Mouse (Mus musculus): ENCODE data around the gene Gmcl1. TPM values are rescaled to one million over a fixed set of nuclear protein-coding genes. Genes with fewer than 3 reads are reported as not detected.

The Gmcl1 gene
- total RNA-seq, 2 experiments from 2014 or later = 4.7 to 5.7 TPM

GRCm38 (mm10) chr6:86668580-86669239 is 64.5 kb downstream of the Gmcl1 start, which contains the start of gene Mxd1:
Gene Mxd1 (minus strand): TSS chr6:86669161.
- no peak for DNase-seq (ENCODE audit: low spot score)
- intact Hi-C loops (cut with DNase I) = no loop called here

- intact Hi-C loops (cut with DNase I) = no loop called here
- DNase-seq (ENCODE audit: low spot score) = no peak
Measured at GRCm38 (mm10) chr6:86667061-86667460, 66.1 kb downstream of the Gmcl1 start.

GRCm38 (mm10) chr6:86665560-86666307 is 67.4 kb downstream of the Gmcl1 start:
- intact Hi-C loops (cut with DNase I) = no loop called here
- no peak for DNase-seq (ENCODE audit: low spot score)

GRCm38 (mm10) chr6:86665076-86665475 is 68.1 kb downstream of the Gmcl1 start:
- intact Hi-C loops (cut with DNase I) = no loop called here
- DNase-seq (ENCODE audit: low spot score) = no peak

GRCm38 (mm10) chr6:86660161-86660877 is 72.9 kb downstream of the Gmcl1 start:
- intact Hi-C loops (cut with DNase I) = no loop called here
- DNase-seq (ENCODE audit: low spot score) = no peak

GRCm38 (mm10) chr6:86658501-86658900 is 74.7 kb downstream of the Gmcl1 start:
- intact Hi-C loops (cut with DNase I) = no loop called here
- no peak for DNase-seq (ENCODE audit: low spot score)

- DNase-seq (ENCODE audit: low spot score) = no peak
- intact Hi-C loops (cut with DNase I) = no loop called here
Measured at GRCm38 (mm10) chr6:86654270-86654916, 78.8 kb downstream of the Gmcl1 start.

- intact Hi-C loops (cut with DNase I) = no loop called here
- no peak for DNase-seq (ENCODE audit: low spot score)
Measured at GRCm38 (mm10) chr6:86653026-86653425, 80.2 kb downstream of the Gmcl1 start.

GRCm38 (mm10) chr6:86646143-86646542 is 87.0 kb downstream of the Gmcl1 start:
- intact Hi-C loops (cut with DNase I) = no loop called here

GRCm38 (mm10) chr6:86645551-86645950 is 87.6 kb downstream of the Gmcl1 start:
- DNase-seq (ENCODE audit: low spot score) = no peak
- intact Hi-C loops (cut with DNase I) = no loop called here

More at GRCm38 (mm10) chr6:86646143-86646542, 87.0 kb downstream of the Gmcl1 start:
- no peak for DNase-seq (ENCODE audit: low spot score)

GRCm38 (mm10) chr6:86644775-86645400 is 88.3 kb downstream of the Gmcl1 start:
- no peak for DNase-seq (ENCODE audit: low spot score)
- intact Hi-C loops (cut with DNase I) = no loop called here

Other genes starting within 250 kb of the Gmcl1 start
- gene Pcbp1, start 207.1 kb downstream of the Gmcl1 start, total RNA-seq (2021) = 100 to 1,000 TPM; 153 to 166 TPM
- gene Asprv1, start 105.2 kb downstream of the Gmcl1 start, total RNA-seq (2021) = under 1 TPM in 1 of 2 experiments, not detected in 1; 0.16 TPM
- gene Mxd1, start 64.2 kb downstream of the Gmcl1 start, total RNA-seq (2021) = 1 to 10 TPM; 7.5 to 9.1 TPM
- gene Snrnp27, start 48.9 kb downstream of the Gmcl1 start, total RNA-seq (2021) = 10 to 100 TPM; 45.6 to 50.7 TPM
- gene Anxa4, start 60.2 kb upstream of the Gmcl1 start, total RNA-seq (2021) = 10 to 100 TPM; 30.1 to 31.5 TPM
- gene Aak1, start 116.1 kb upstream of the Gmcl1 start, total RNA-seq (2021) = 10 to 100 TPM; 75.4 to 89.1 TPM